Mouse (Mus musculus): Measurements from ENCODE around the gene Cacng4. TPM values are rescaled to one million over a fixed set of nuclear protein-coding genes. Genes with fewer than 3 reads are reported as not detected.

Gene Cacng4
- polyA plus RNA-seq, 1 experiment from 2014 or later = 58.2 TPM

DNA sequence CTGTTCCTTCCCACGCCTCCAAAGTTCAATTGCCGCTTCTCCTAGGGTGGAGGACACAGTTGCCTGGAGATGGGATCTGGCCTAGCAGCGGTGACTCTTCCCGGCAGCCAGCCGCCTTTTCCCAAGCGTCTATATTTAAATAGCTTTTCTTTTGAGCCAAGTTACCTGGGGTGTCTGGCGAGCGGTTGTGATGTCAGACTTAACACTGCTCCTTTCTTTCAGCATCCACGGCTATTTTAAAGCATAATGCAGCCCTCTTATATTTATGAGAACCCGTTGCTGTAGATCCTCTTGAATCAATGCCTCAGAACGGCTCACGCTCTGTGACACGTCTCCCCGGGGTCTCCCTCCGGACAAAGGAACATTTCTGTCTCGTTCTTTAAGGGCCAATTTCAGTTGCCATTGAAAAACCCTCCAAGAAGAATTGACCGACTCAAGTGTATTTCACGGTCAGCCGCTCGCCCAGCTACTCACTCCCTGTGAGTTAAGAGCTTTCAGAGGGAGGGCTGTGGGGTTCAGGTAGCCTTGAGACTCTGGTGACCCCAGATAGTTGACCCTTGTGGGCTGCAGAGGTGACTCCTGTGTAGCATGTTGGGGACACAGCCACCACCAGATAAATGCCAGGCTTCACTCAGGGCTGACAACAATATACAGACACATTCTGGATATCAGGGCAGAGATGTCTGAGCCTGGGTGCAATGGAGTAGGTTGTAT is 86.3 kb downstream of the Cacng4 start:
- no peak for ATAC-seq (ENCODE audit: low FRiP score)
- H3K36me3 ChIP-seq (replicated peaks; ENCODE audit: control insufficient read depth, insufficient read depth) = no peaks in the 10 kb centered on the region
- peak; percentile 51 for DNase-seq (ENCODE audit: low spot score)
- H3K9me3 ChIP-seq (ENCODE audit: control insufficient read depth, low read length) = no peaks in the 10 kb centered on the region
- peaks cover 16% of the 10 kb centered on the region for H3K4me1 ChIP-seq (replicated peaks; ENCODE audit: control insufficient read depth, insufficient read depth, low read length)
- H3K4me3 ChIP-seq (replicated peaks; ENCODE audit: low read length) = no peak overlapping the region
- 0 out of 2 replicates have a peak overlapping the region, but pooled peaks have one; percentile 1 for H3K4me2 ChIP-seq (replicated peaks)
- H3K27ac ChIP-seq = 0 out of 2 replicates have a peak overlapping the region, but pooled peaks have one; percentile 3
- 15% methylated on average over 20 of the region's 20 CpGs for WGBS
- 0 out of 2 replicates have a peak overlapping the region, but pooled peaks have one; percentile 5 for H3K9ac ChIP-seq
- no peaks in the 10 kb centered on the region for H3K27me3 ChIP-seq (ENCODE audit: control insufficient read depth, insufficient read depth, low read length)

DNA sequence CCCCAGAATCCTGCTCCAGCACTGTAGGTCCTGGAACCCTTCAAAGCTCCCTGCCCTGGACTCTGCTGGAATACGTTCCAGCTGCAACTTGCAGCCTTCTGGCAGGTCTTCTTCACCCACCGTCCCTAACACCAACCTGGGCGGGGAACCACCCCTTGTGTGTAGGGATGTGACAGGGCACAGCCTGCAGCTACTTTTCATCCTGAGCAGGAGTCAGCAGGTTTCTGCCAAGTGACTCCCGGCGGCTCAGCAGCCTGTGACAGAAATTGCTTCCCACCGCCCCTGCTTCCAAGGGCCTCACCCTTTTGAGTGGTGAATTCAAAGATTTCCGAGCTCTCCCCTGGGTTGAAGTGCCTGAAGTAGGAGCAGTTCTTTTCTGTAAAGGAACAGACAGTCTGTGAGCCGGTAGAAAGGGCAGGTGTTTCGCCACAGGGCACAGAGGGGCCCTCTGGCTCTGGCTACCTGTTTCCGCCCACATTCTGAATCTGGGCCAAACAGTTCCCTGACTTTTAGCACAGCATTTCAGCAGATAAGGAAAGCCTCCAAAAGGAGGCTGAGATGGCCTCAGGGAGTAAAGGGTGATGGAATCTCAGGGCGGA is 88.8 kb downstream of the Cacng4 start:
- Histone ChIP-seq H3K27ac (no peak overlapping the region), H3K4me2 (replicated peaks) (no peak overlapping the region), H3K27me3 (ENCODE audit: control insufficient read depth, insufficient read depth, low read length) (no peaks in the 10 kb centered on the region), H3K9ac (no peak overlapping the region; the same call in 1 of the 2 replicates), H3K4me1 (replicated peaks; ENCODE audit: control insufficient read depth, insufficient read depth, low read length) (peaks cover 16% of the 10 kb centered on the region), H3K9me3 (ENCODE audit: control insufficient read depth, low read length) (no peaks in the 10 kb centered on the region), H3K4me3 (replicated peaks; ENCODE audit: low read length) (no peak overlapping the region), H3K36me3 (replicated peaks; ENCODE audit: control insufficient read depth, insufficient read depth) (no peaks in the 10 kb centered on the region)
- ATAC-seq (ENCODE audit: low FRiP score) (no peak), DNase-seq (ENCODE audit: low spot score) (no peak)
- 66% methylated on average over 11 of the region's 11 CpGs for WGBS

DNA sequence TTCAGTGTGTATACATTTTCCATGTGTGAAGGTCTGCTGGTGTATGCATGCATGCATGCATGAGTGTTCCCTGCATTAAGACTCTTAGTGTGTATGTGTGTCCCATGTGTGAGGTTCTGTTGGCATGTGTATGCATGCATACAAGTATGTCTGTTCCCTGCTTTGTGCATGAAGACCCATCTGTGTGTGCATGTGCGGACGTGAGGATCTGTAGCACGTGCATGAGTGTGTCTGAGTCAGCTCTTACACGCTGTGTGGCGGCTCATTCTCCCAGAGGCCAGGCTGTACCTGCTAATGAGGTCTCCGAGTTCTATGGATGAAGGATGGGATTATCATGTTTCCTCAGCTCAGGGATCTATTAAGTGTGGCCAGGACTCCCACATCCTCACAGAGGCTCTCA is 89.3 kb downstream of the Cacng4 start:
- Histone ChIP-seq H3K27ac (no peak overlapping the region), H3K27me3 (ENCODE audit: control insufficient read depth, insufficient read depth, low read length) (no peaks in the 10 kb centered on the region), H3K4me2 (replicated peaks) (no peak overlapping the region), H3K4me1 (replicated peaks; ENCODE audit: control insufficient read depth, insufficient read depth, low read length) (peaks cover 16% of the 10 kb centered on the region), H3K36me3 (replicated peaks; ENCODE audit: control insufficient read depth, insufficient read depth) (no peaks in the 10 kb centered on the region), H3K9me3 (ENCODE audit: control insufficient read depth, low read length) (no peaks in the 10 kb centered on the region), H3K9ac (no peak overlapping the region; the same call in 1 of the 2 replicates), H3K4me3 (replicated peaks; ENCODE audit: low read length) (no peak overlapping the region)
- peak; percentile 51; the same call in 1 of the 2 replicates for ATAC-seq (ENCODE audit: low FRiP score)
- no peak for DNase-seq (ENCODE audit: low spot score)
- 54% methylated on average over 6 of the region's 6 CpGs for WGBS

DNA sequence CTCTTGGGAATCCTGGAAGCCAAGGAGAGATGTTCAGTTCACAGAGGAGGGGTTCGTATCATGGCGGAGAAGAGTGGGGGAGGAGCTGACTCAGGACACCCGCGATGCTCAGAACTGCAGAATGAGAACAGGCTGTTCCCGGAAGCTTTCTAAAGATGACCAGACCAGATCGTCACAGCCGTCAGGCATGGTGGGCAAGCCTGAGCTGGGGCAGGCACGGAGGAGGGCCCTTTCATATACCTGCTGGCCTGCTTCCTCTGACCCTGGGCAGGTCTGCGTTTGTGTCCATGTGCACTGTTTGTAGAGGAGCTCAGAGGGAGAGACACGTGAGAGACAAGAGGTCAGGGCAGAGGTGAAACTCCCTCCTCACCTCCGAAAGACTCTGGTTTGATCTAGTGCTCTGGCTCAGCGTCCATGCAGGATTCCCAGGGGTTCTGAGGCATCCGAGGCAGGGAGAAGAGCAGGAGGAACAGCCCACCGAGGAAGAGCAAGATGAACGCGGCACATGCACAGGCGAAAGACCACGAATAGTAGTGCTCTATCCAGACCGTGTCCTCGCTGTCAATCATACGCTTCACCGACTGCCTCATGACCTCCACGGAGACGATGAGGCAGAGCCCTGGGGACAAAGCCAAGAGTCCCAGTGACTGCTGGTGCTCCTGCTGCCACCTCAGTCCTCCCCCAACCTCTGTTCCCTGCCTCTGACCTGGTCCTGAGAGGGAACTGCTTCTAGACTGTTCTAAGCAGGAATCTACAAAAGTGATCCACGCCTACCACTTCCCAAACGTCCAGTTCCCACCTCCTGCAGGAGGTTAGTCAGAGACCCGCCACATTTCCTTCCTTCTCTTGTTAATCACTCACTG is 90.9 kb downstream of the Cacng4 start:
- Histone ChIP-seq H3K4me1 (replicated peaks; ENCODE audit: control insufficient read depth, insufficient read depth, low read length) (peaks cover 16% of the 10 kb centered on the region), H3K9ac (no peak overlapping the region), H3K27me3 (ENCODE audit: control insufficient read depth, insufficient read depth, low read length) (no peaks in the 10 kb centered on the region), H3K9me3 (ENCODE audit: control insufficient read depth, low read length) (no peaks in the 10 kb centered on the region), H3K4me2 (replicated peaks) (0 out of 2 replicates have a peak overlapping the region, but pooled peaks have one; percentile 8), H3K36me3 (replicated peaks; ENCODE audit: control insufficient read depth, insufficient read depth) (no peaks in the 10 kb centered on the region), H3K27ac (no peak overlapping the region), H3K4me3 (replicated peaks; ENCODE audit: low read length) (no peak overlapping the region)
- no peak for ATAC-seq (ENCODE audit: low FRiP score)
- WGBS = 37% methylated on average over 27 of the region's 27 CpGs
- no peak for DNase-seq (ENCODE audit: low spot score)

DNA sequence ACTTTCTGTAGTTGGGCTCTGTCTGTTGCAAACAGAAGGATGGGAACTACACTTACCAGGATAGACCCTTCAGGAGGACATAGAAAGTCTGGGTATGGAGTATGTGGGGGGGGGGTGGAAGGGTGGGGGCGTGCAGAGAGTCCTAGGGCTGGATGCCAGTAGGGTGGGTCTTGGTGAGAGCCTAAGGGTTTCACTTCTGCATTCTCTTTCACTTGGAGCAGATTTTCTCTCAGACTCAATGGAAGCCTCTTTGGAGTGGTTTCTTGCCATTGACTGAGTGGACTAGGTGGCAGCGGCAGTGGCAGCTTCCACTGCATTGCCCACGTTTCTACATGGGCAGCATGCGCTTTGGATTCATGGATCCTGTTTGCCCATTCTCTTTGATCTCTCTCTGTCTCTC is 94.4 kb downstream of the Cacng4 start:
- peaks cover 1% of the 10 kb centered on the region; the same call in 1 of the 2 replicates for H3K4me1 ChIP-seq (replicated peaks; ENCODE audit: control insufficient read depth, insufficient read depth, low read length)
- no peaks in the 10 kb centered on the region for H3K36me3 ChIP-seq (replicated peaks; ENCODE audit: control insufficient read depth, insufficient read depth)
- H3K4me2 ChIP-seq (replicated peaks) = no peak overlapping the region
- H3K27me3 ChIP-seq (ENCODE audit: control insufficient read depth, insufficient read depth, low read length) = no peaks in the 10 kb centered on the region
- 92% methylated on average over 4 of the region's 4 CpGs for WGBS
- no peak overlapping the region for H3K4me3 ChIP-seq (replicated peaks; ENCODE audit: low read length)
- ATAC-seq (ENCODE audit: low FRiP score) (no peak), DNase-seq (ENCODE audit: low spot score) (no peak)
- H3K27ac ChIP-seq = no peak overlapping the region
- H3K9me3 ChIP-seq (ENCODE audit: control insufficient read depth, low read length) = 0 out of 2 replicates have a peak, but pooled peaks cover 4% of the 10 kb centered on the region
- H3K9ac ChIP-seq = no peak overlapping the region

DNA sequence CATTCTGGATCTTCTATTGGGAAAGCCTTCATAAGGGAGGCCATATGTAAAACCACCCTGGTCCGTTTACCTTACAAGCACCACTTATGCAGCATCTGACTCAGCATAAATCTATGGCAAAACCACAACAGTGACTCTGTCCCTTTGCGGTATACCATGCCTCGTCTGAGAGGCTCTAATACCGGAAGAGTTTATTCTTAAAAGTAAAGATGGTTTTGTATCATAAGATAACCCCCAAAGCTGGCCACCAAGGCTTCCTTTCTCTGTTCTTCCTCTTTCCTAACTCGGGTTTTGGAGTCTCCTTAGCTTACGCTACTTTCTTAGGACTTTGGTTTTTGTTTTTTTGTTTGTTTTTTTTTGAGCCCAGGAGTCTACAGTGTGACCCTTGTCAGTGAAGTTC is 101.0 kb downstream of the Cacng4 start:
- Histone ChIP-seq H3K4me2 (replicated peaks) (no peak overlapping the region), H3K4me1 (replicated peaks; ENCODE audit: control insufficient read depth, insufficient read depth, low read length) (no peaks in the 10 kb centered on the region), H3K9me3 (ENCODE audit: control insufficient read depth, low read length) (0 out of 2 replicates have a peak, but pooled peaks cover 4% of the 10 kb centered on the region), H3K27ac (no peak overlapping the region), H3K4me3 (replicated peaks; ENCODE audit: low read length) (no peak overlapping the region), H3K9ac (no peak overlapping the region), H3K27me3 (ENCODE audit: control insufficient read depth, insufficient read depth, low read length) (no peaks in the 10 kb centered on the region), H3K36me3 (replicated peaks; ENCODE audit: control insufficient read depth, insufficient read depth) (peaks cover 3% of the 10 kb centered on the region; the same call in 1 of the 2 replicates)
- 85% methylated on average over 6 of the region's 6 CpGs for WGBS
- DNase-seq (ENCODE audit: low spot score) (no peak), ATAC-seq (ENCODE audit: low FRiP score) (no peak)

DNA sequence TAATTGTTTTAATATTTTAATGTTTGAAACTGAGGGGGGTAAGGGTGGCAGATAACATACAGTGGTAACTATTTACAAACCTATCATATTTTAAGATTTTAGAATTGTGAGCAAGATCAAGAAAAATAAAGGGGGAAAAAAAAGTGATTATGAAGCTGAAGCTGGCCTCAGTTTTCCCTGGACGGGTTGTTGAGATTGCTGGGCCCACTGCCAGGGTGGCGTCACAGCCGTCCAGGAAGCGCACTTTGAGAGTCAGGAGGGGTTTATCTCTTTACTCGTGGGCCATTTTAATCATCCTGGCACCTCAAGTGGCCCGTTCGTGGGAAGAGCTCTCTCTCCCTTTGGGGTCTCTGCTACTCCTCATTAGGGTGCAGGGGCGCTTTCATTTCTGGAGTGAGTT is 102.8 kb downstream of the Cacng4 start:
- Histone ChIP-seq H3K27ac (no peak overlapping the region), H3K9me3 (ENCODE audit: control insufficient read depth, low read length) (no peaks in the 10 kb centered on the region), H3K27me3 (ENCODE audit: control insufficient read depth, insufficient read depth, low read length) (no peaks in the 10 kb centered on the region), H3K9ac (no peak overlapping the region), H3K4me3 (replicated peaks; ENCODE audit: low read length) (no peak overlapping the region), H3K36me3 (replicated peaks; ENCODE audit: control insufficient read depth, insufficient read depth) (peaks cover 8% of the 10 kb centered on the region), H3K4me2 (replicated peaks) (no peak overlapping the region), H3K4me1 (replicated peaks; ENCODE audit: control insufficient read depth, insufficient read depth, low read length) (no peaks in the 10 kb centered on the region)
- ATAC-seq (ENCODE audit: low FRiP score) (no peak), DNase-seq (ENCODE audit: low spot score) (no peak)
- WGBS = 70% methylated on average over 8 of the region's 8 CpGs

DNA sequence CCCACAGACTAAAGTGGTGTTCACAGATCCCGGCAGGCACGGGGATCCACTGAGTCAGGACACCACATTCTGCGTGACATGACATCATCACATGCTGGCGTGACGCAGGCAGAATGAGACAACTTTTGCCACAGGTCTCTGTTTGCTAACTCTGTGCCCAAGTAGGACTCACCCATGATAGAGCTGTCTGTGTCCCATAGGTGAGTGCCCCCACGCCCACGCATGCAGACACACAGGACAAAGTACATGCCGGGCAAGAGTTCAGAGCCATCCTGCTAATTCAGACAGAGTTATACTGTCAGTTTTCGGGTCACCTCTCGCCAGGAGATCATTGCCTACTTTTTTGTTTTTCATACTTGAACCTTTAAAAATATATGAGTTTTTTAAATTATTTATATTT is 105.9 kb downstream of the Cacng4 start:
- H3K9me3 ChIP-seq (ENCODE audit: control insufficient read depth, low read length) = no peaks in the 10 kb centered on the region

DNA sequence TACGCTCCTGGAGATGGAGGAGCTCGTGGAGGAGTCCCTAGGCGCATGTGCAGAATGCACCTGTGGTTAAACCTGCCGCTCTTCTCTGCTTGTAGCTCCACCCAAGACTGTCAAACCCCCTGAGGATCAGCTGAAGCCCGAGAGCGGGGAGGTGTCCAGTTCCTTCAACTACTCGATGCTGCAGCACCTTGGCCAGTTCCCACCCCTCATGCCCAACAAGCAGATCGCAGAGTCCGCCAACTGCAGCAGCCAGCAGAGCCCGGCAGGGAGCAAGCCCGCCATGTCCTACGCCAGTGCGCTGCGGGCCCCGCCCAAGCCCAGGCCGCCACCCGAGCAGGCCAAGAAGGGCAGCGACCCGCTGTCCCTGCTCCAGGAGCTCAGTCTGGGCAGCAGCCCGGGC is 108.1 kb downstream of the Cacng4 start:
- Histone ChIP-seq H3K4me2 (replicated peaks) (no peak overlapping the region), H3K27ac (no peak overlapping the region), H3K4me1 (replicated peaks; ENCODE audit: control insufficient read depth, insufficient read depth, low read length) (peaks cover 24% of the 10 kb centered on the region), H3K9me3 (ENCODE audit: control insufficient read depth, low read length) (no peaks in the 10 kb centered on the region), H3K36me3 (replicated peaks; ENCODE audit: control insufficient read depth, insufficient read depth) (peaks cover 20% of the 10 kb centered on the region), H3K9ac (no peak overlapping the region), H3K4me3 (replicated peaks; ENCODE audit: low read length) (no peak overlapping the region), H3K27me3 (ENCODE audit: control insufficient read depth, insufficient read depth, low read length) (no peaks in the 10 kb centered on the region)
- ATAC-seq (ENCODE audit: low FRiP score) = no peak
- 88% methylated on average over 20 of the region's 20 CpGs for WGBS
- no peak for DNase-seq (ENCODE audit: low spot score)

More for the DNA sequence above, 105.9 kb downstream of the Cacng4 start:
- no peak for ATAC-seq (ENCODE audit: low FRiP score)
- Histone ChIP-seq H3K36me3 (replicated peaks; ENCODE audit: control insufficient read depth, insufficient read depth) (peaks cover 20% of the 10 kb centered on the region), H3K9ac (no peak overlapping the region), H3K4me3 (replicated peaks; ENCODE audit: low read length) (no peak overlapping the region), H3K27ac (no peak overlapping the region), H3K4me1 (replicated peaks; ENCODE audit: control insufficient read depth, insufficient read depth, low read length) (peaks cover 9% of the 10 kb centered on the region), H3K27me3 (ENCODE audit: control insufficient read depth, insufficient read depth, low read length) (no peaks in the 10 kb centered on the region), H3K4me2 (replicated peaks) (no peak overlapping the region)
- 96% methylated on average over 10 of the region's 10 CpGs for WGBS
- no peak for DNase-seq (ENCODE audit: low spot score)

Measured in hindbrain, embryonic 14.5 days (tissue).